Mouse (Mus musculus): ENCODE results near the gene Rbfox3. TPM values are rescaled to one million over a fixed set of nuclear protein-coding genes. Genes with fewer than 3 reads are reported as not detected.

Rbfox3 gene
- polyA plus RNA-seq, 1 experiment from 2014 or later = 54.9 TPM

GRCm38 (mm10) chr11:118679736-118680410 lies 231.5 kb downstream of the Rbfox3 start:
- H3K4me1 ChIP-seq (ENCODE audit: control insufficient read depth, insufficient read depth, low read length) = peaks cover 32% of the 10 kb centered on the region
- no peaks in the 10 kb centered on the region for H3K27me3 ChIP-seq (ENCODE audit: control insufficient read depth, insufficient read depth, low read depth, low read length)
- no peaks in the 10 kb centered on the region for H3K9me3 ChIP-seq (replicated peaks; ENCODE audit: control insufficient read depth, low read length, poor library complexity, severe bottlenecking)
- no peak overlapping the region for H3K9ac ChIP-seq (ENCODE audit: low read depth, low read length)
- no peak overlapping the region for H3K4me3 ChIP-seq (ENCODE audit: low read depth, low read length)
- ATAC-seq = no peak
- H3K27ac ChIP-seq (ENCODE audit: low read length) = peak overlapping the region; percentile 5; the same call in 1 of the 2 replicates
- no peak overlapping the region for H3K4me2 ChIP-seq (ENCODE audit: low read length)
- WGBS = 45% methylated on average over 24 of the region's 24 CpGs
- H3K36me3 ChIP-seq (ENCODE audit: control insufficient read depth, insufficient read depth, low read length) = no peaks in the 10 kb centered on the region

- no peak for ATAC-seq
- 18% methylated on average over 20 of the region's 20 CpGs for WGBS
- Histone ChIP-seq H3K27me3 (ENCODE audit: control insufficient read depth, insufficient read depth, low read depth, low read length) (no peaks in the 10 kb centered on the region), H3K9ac (ENCODE audit: low read depth, low read length) (no peak overlapping the region), H3K9me3 (replicated peaks; ENCODE audit: control insufficient read depth, low read length, poor library complexity, severe bottlenecking) (no peaks in the 10 kb centered on the region), H3K4me1 (ENCODE audit: control insufficient read depth, insufficient read depth, low read length) (peaks cover 32% of the 10 kb centered on the region), H3K4me2 (ENCODE audit: low read length) (0 out of 2 replicates have a peak overlapping the region, but pooled peaks have one; percentile 10), H3K36me3 (ENCODE audit: control insufficient read depth, insufficient read depth, low read length) (no peaks in the 10 kb centered on the region), H3K4me3 (ENCODE audit: low read depth, low read length) (no peak overlapping the region), H3K27ac (ENCODE audit: low read length) (no peak overlapping the region)
Observed at GRCm38 (mm10) chr11:118678515-118679104, 232.8 kb downstream of the Rbfox3 start.

GRCm38 (mm10) chr11:118677277-118677676 lies 234.1 kb downstream of the Rbfox3 start:
- no peaks in the 10 kb centered on the region for H3K9me3 ChIP-seq (replicated peaks; ENCODE audit: control insufficient read depth, low read length, poor library complexity, severe bottlenecking)
- H3K4me1 ChIP-seq (ENCODE audit: control insufficient read depth, insufficient read depth, low read length) = peaks cover 32% of the 10 kb centered on the region
- H3K27ac ChIP-seq (ENCODE audit: low read length) = no peak overlapping the region
- no peaks in the 10 kb centered on the region for H3K27me3 ChIP-seq (ENCODE audit: control insufficient read depth, insufficient read depth, low read depth, low read length)
- no peaks in the 10 kb centered on the region for H3K36me3 ChIP-seq (ENCODE audit: control insufficient read depth, insufficient read depth, low read length)
- ATAC-seq = no peak
- 60% methylated on average over 8 of the region's 8 CpGs for WGBS
- H3K9ac ChIP-seq (ENCODE audit: low read depth, low read length) = no peak overlapping the region
- H3K4me3 ChIP-seq (ENCODE audit: low read depth, low read length) = no peak overlapping the region
- no peak overlapping the region for H3K4me2 ChIP-seq (ENCODE audit: low read length)

GRCm38 (mm10) chr11:118676364-118676763 lies 235.0 kb downstream of the Rbfox3 start:
- Histone ChIP-seq H3K4me1 (ENCODE audit: control insufficient read depth, insufficient read depth, low read length) (peaks cover 31% of the 10 kb centered on the region), H3K27me3 (ENCODE audit: control insufficient read depth, insufficient read depth, low read depth, low read length) (no peaks in the 10 kb centered on the region), H3K4me3 (ENCODE audit: low read depth, low read length) (no peak overlapping the region), H3K36me3 (ENCODE audit: control insufficient read depth, insufficient read depth, low read length) (no peaks in the 10 kb centered on the region), H3K27ac (ENCODE audit: low read length) (no peak overlapping the region), H3K4me2 (ENCODE audit: low read length) (no peak overlapping the region), H3K9ac (ENCODE audit: low read depth, low read length) (no peak overlapping the region), H3K9me3 (replicated peaks; ENCODE audit: control insufficient read depth, low read length, poor library complexity, severe bottlenecking) (no peaks in the 10 kb centered on the region)
- WGBS = 85% methylated on average over 7 of the region's 7 CpGs
- ATAC-seq = no peak

GRCm38 (mm10) chr11:118671958-118672357 lies 239.4 kb downstream of the Rbfox3 start:
- H3K9me3 ChIP-seq (replicated peaks; ENCODE audit: control insufficient read depth, low read length, poor library complexity, severe bottlenecking) = no peaks in the 10 kb centered on the region
- H3K36me3 ChIP-seq (ENCODE audit: control insufficient read depth, insufficient read depth, low read length) = no peaks in the 10 kb centered on the region
- peaks cover 4% of the 10 kb centered on the region for H3K4me1 ChIP-seq (ENCODE audit: control insufficient read depth, insufficient read depth, low read length)
- no peaks in the 10 kb centered on the region for H3K27me3 ChIP-seq (ENCODE audit: control insufficient read depth, insufficient read depth, low read depth, low read length)
- ATAC-seq = no peak; the same call in 1 of the 2 replicates
- H3K9ac ChIP-seq (ENCODE audit: low read depth, low read length) = no peak overlapping the region
- no peak overlapping the region for H3K4me2 ChIP-seq (ENCODE audit: low read length)
- WGBS = 84% methylated on average over 6 of the region's 6 CpGs
- H3K27ac ChIP-seq (ENCODE audit: low read length) = no peak overlapping the region
- no peak overlapping the region for H3K4me3 ChIP-seq (ENCODE audit: low read depth, low read length)

- Histone ChIP-seq H3K9me3 (replicated peaks; ENCODE audit: control insufficient read depth, low read length, poor library complexity, severe bottlenecking) (no peaks in the 10 kb centered on the region), H3K27me3 (ENCODE audit: control insufficient read depth, insufficient read depth, low read depth, low read length) (no peaks in the 10 kb centered on the region), H3K9ac (ENCODE audit: low read depth, low read length) (no peak overlapping the region), H3K4me2 (ENCODE audit: low read length) (no peak overlapping the region), H3K27ac (ENCODE audit: low read length) (no peak overlapping the region), H3K36me3 (ENCODE audit: control insufficient read depth, insufficient read depth, low read length) (no peaks in the 10 kb centered on the region), H3K4me3 (ENCODE audit: low read depth, low read length) (no peak overlapping the region), H3K4me1 (ENCODE audit: control insufficient read depth, insufficient read depth, low read length) (peaks cover 4% of the 10 kb centered on the region)
- ATAC-seq = no peak
- WGBS = 79% methylated on average over 6 of the region's 6 CpGs
Observed at GRCm38 (mm10) chr11:118671216-118671615, 240.2 kb downstream of the Rbfox3 start.

- no peaks in the 10 kb centered on the region for H3K36me3 ChIP-seq (ENCODE audit: control insufficient read depth, insufficient read depth, low read length)
- no peak overlapping the region for H3K9ac ChIP-seq (ENCODE audit: low read depth, low read length)
- 57% methylated on average over 5 of the region's 5 CpGs for WGBS
- H3K4me3 ChIP-seq (ENCODE audit: low read depth, low read length) = no peak overlapping the region
- H3K4me1 ChIP-seq (ENCODE audit: control insufficient read depth, insufficient read depth, low read length) = peaks cover 10% of the 10 kb centered on the region
- H3K4me2 ChIP-seq (ENCODE audit: low read length) = no peak overlapping the region
- H3K9me3 ChIP-seq (replicated peaks; ENCODE audit: control insufficient read depth, low read length, poor library complexity, severe bottlenecking) = no peaks in the 10 kb centered on the region
- H3K27ac ChIP-seq (ENCODE audit: low read length) = no peak overlapping the region
- H3K27me3 ChIP-seq (ENCODE audit: control insufficient read depth, insufficient read depth, low read depth, low read length) = no peaks in the 10 kb centered on the region
- ATAC-seq = 0 out of 2 replicates have a peak, but pooled peaks have one; percentile 62
Observed at GRCm38 (mm10) chr11:118669820-118670219, 241.6 kb downstream of the Rbfox3 start.

- H3K4me2 ChIP-seq (ENCODE audit: low read length) = no peak overlapping the region
- H3K4me1 ChIP-seq (ENCODE audit: control insufficient read depth, insufficient read depth, low read length) = peaks cover 15% of the 10 kb centered on the region
- H3K9ac ChIP-seq (ENCODE audit: low read depth, low read length) = no peak overlapping the region
- WGBS = 73% methylated on average over 8 of the region's 8 CpGs
- no peak for ATAC-seq
- H3K27ac ChIP-seq (ENCODE audit: low read length) = no peak overlapping the region
- no peaks in the 10 kb centered on the region for H3K27me3 ChIP-seq (ENCODE audit: control insufficient read depth, insufficient read depth, low read depth, low read length)
- H3K4me3 ChIP-seq (ENCODE audit: low read depth, low read length) = no peak overlapping the region
- no peaks in the 10 kb centered on the region for H3K9me3 ChIP-seq (replicated peaks; ENCODE audit: control insufficient read depth, low read length, poor library complexity, severe bottlenecking)
- H3K36me3 ChIP-seq (ENCODE audit: control insufficient read depth, insufficient read depth, low read length) = no peaks in the 10 kb centered on the region
Observed at GRCm38 (mm10) chr11:118668351-118668750, 243.0 kb downstream of the Rbfox3 start.

GRCm38 (mm10) chr11:118667946-118668345 lies 243.5 kb downstream of the Rbfox3 start:
- H3K4me3 ChIP-seq (ENCODE audit: low read depth, low read length) = no peak overlapping the region
- no peak for ATAC-seq
- no peaks in the 10 kb centered on the region for H3K36me3 ChIP-seq (ENCODE audit: control insufficient read depth, insufficient read depth, low read length)
- peaks cover 18% of the 10 kb centered on the region for H3K4me1 ChIP-seq (ENCODE audit: control insufficient read depth, insufficient read depth, low read length)
- no peak overlapping the region for H3K4me2 ChIP-seq (ENCODE audit: low read length)
- H3K9me3 ChIP-seq (replicated peaks; ENCODE audit: control insufficient read depth, low read length, poor library complexity, severe bottlenecking) = no peaks in the 10 kb centered on the region
- no peak overlapping the region for H3K9ac ChIP-seq (ENCODE audit: low read depth, low read length)
- no peak overlapping the region for H3K27ac ChIP-seq (ENCODE audit: low read length)
- WGBS = 50% methylated on average over 1 of the region's 1 CpGs
- no peaks in the 10 kb centered on the region for H3K27me3 ChIP-seq (ENCODE audit: control insufficient read depth, insufficient read depth, low read depth, low read length)
